ENCODE assay signal across 11 mouse cellular contexts in genomic region chr7:112143090-112143500, GRCm38 (mm10). TPM values are rescaled to one million over a fixed set of nuclear protein-coding genes. Genes with fewer than 3 reads are reported as not detected.
DNase-seq lines count a peak whose midpoint lies in the region; ATAC-seq and TF ChIP-seq lines count a peak whose summit lies in the region.
"Had no signal": no experiment of that assay in that cellular context is flagged by ENCODE, and none has a peak within 500 bp of the region (broad histone marks: within the 10 kb centered on the region; RNA-seq: fewer than 3 reads in every experiment).

No protein-coding gene starts in this region.

- H3K27ac ChIP-seq in layer of hippocampus, adult 2 months: peak overlapping the region; percentile 43
- peak overlapping the region; percentile 72 for H3K27ac ChIP-seq in embryonic facial prominence, embryonic 15.5 days (replicated peaks)
- 0 out of 2 replicates have a peak overlapping the region, but pooled peaks have one; percentile 12 for H3K27ac ChIP-seq in limb, embryonic 12.5 days
- H3K27ac ChIP-seq: limb, embryonic 13.5 days; neural tube, embryonic 12.5 days had no signal

- peaks cover 42% of the 10 kb centered on the region for H3K4me1 ChIP-seq in embryonic facial prominence, embryonic 15.5 days
- H3K4me1 ChIP-seq in limb, embryonic 12.5 days (replicated peaks): peaks cover 30% of the 10 kb centered on the region

- no peak overlapping the region for H3K4me2 ChIP-seq in embryonic facial prominence, embryonic 15.5 days (replicated peaks)
- no peak overlapping the region for H3K4me2 ChIP-seq in limb, embryonic 12.5 days
- H3K4me2 ChIP-seq: limb, embryonic 13.5 days; neural tube, embryonic 12.5 days had no signal

- H3K9me3 ChIP-seq in embryonic facial prominence, embryonic 15.5 days (replicated peaks): no peaks in the 10 kb centered on the region
- H3K9me3 ChIP-seq in limb, embryonic 12.5 days: no peaks in the 10 kb centered on the region
- H3K9me3 ChIP-seq: limb, embryonic 13.5 days; neural tube, embryonic 12.5 days had no signal

- ATAC-seq in embryonic facial prominence, embryonic 15.5 days (ENCODE audit: insufficient number of reproducible peaks, low FRiP score, low TSS enrichment, low read depth): no peak
- ATAC-seq in limb, embryonic 12.5 days (ENCODE audit: insufficient number of reproducible peaks, insufficient read depth, low FRiP score, low TSS enrichment, low read depth): no peak

- WGBS in embryonic facial prominence, embryonic 15.5 days: 47% methylated on average over 7 of the region's 7 CpGs
- 48% methylated on average over 7 of the region's 7 CpGs for WGBS in limb, embryonic 12.5 days

- no peak for DNase-seq in layer of hippocampus, adult 2 months (ENCODE audit: low spot score in 2 of 2)
- no peak for DNase-seq in layer of hippocampus, adult 18-20 months (ENCODE audit: low spot score in 2 of 2)
- DNase-seq in adrenal gland, postnatal 10 days: peak; percentile 64
- no peak for DNase-seq in urinary bladder, adult 2 months (ENCODE audit: low spot score)
- no peak for DNase-seq in urinary bladder, postnatal 36 days (ENCODE audit: low spot score in 2 of 2)
- DNase-seq in spleen, adult 18-20 months: no peak
- DNase-seq: lung, postnatal 10 days had no signal

- H3K4me3 ChIP-seq in layer of hippocampus, adult 2 months: no peak overlapping the region
- H3K4me3 ChIP-seq in embryonic facial prominence, embryonic 15.5 days (replicated peaks): no peak overlapping the region
- H3K4me3 ChIP-seq in limb, embryonic 12.5 days (replicated peaks): no peak overlapping the region
- H3K4me3 ChIP-seq: limb, embryonic 13.5 days; neural tube, embryonic 12.5 days had no signal

- TF ChIP-seq CTCF in layer of hippocampus, adult 2 months (conservative IDR thresholded peaks at IDR 0.05): no peak

- no peaks in the 10 kb centered on the region for H3K27me3 ChIP-seq in embryonic facial prominence, embryonic 15.5 days
- no peaks in the 10 kb centered on the region for H3K27me3 ChIP-seq in limb, embryonic 12.5 days
- H3K27me3 ChIP-seq: limb, embryonic 13.5 days; neural tube, embryonic 12.5 days had no signal

- peaks cover 2% of the 10 kb centered on the region; the same call in 1 of the 2 replicates for H3K36me3 ChIP-seq in embryonic facial prominence, embryonic 15.5 days
- H3K36me3 ChIP-seq in limb, embryonic 12.5 days: no peaks in the 10 kb centered on the region
- H3K36me3 ChIP-seq: limb, embryonic 13.5 days; neural tube, embryonic 12.5 days had no signal

- H3K9ac ChIP-seq in embryonic facial prominence, embryonic 15.5 days: no peak overlapping the region
- H3K9ac ChIP-seq in limb, embryonic 12.5 days (replicated peaks): no peak overlapping the region
- H3K9ac ChIP-seq: limb, embryonic 13.5 days; neural tube, embryonic 12.5 days had no signal

RNA-seq across cellular contexts. Expression of gene Dkk3, which starts 15.8 kb away (rescaled TPM):
- 100 to 1,000 TPM; 253 to 270 TPM for total RNA-seq in layer of hippocampus, adult 2 months (2021)
- total RNA-seq in layer of hippocampus, adult 18-20 months (2021): 100 to 1,000 TPM; 283 to 293 TPM
- total RNA-seq in adrenal gland, postnatal 10 days (2021): 10 to 100 TPM; 12.3 to 14.7 TPM
- polyA plus RNA-seq in embryonic facial prominence, embryonic 15.5 days (2015; fragmentation: Nextera tagmentation; extraction: Ambion mirVana): 68.4 and 74.6 TPM in 2 replicates
- polyA plus RNA-seq in limb, embryonic 12.5 days (2016; fragmentation: Nextera tagmentation; extraction: Ambion mirVana): 13.3 and 14.1 TPM in 2 replicates
- 68.6 and 94.4 TPM in 2 replicates for polyA plus RNA-seq in urinary bladder, adult 2 months (2012; rRNA removed)

Comparison
In these comparisons a context has a peak if more than half of its experiments do, and no peak if none do; other contexts are left out.
1. H3K27ac ChIP-seq: peak in every context shown above with its lines; median percentile 72 in embryonic facial prominence, embryonic 15.5 days; 43 in layer of hippocampus, adult 2 months; 12 in limb, embryonic 12.5 days.
2. RNA of gene Dkk3, which starts 15.8 kb away (total RNA-seq): 283 to 293 TPM in layer of hippocampus, adult 18-20 months and 253 to 270 TPM in layer of hippocampus, adult 2 months; 12.3 to 14.7 TPM in adrenal gland, postnatal 10 days; every median in the first group is over 10 times any median in the second.